Mouse (Mus musculus): Measurements from ENCODE around the gene Asb11. TPM values are rescaled to one million over a fixed set of nuclear protein-coding genes. Genes with fewer than 3 reads are reported as not detected.

Gene Asb11
- total RNA-seq, 1 experiment from 2014 or later, result not detected

DNA sequence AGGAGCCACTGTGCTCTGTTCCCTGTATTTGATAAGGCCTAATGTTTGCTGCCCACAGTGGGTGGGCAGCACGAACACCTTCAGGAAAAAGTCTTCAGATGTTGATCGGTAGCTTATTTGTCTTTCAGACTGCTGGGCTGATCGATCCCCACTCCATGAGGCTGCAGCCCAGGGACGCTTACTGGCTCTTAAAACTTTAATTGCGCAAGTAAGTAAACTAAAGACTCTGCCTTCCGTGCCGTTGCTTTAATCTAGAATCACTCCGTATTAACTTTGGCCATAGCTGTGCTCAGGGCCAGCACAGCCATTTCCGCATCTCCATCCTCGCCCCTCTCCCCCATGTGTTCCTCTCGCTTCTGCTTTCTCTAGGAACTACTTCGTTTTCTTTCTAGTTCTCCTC is 8.8 kb downstream of the Asb11 start:
- DNase-seq, result no peak

- no peak for DNase-seq
These were observed 9.3 kb downstream of the Asb11 start for GRCm38 (mm10) chrX:164446106-164446551.

GRCm38 (mm10) chrX:164446835-164447681 is 10.3 kb downstream of the Asb11 start:
- no peak for DNase-seq

DNA sequence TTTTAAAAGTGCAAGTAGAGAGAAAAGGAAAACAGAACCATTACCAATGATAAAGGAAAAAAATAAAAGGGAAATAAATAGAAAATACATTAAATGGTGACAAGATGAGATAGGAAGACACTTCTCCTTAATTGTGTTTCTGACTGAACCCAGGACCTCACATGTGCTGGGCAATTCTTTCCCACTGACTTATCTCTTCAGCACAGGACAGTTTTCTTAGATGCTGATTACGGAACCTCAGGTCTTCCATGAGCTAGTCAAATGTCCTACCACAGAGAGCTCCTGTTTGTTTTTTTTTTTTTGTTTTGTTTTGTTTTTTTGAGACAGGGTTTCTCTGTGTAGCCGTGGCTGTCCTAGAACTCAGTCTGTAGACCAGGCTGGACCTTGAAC is 10.9 kb downstream of the Asb11 start:
- DNase-seq, result no peak

DNA sequence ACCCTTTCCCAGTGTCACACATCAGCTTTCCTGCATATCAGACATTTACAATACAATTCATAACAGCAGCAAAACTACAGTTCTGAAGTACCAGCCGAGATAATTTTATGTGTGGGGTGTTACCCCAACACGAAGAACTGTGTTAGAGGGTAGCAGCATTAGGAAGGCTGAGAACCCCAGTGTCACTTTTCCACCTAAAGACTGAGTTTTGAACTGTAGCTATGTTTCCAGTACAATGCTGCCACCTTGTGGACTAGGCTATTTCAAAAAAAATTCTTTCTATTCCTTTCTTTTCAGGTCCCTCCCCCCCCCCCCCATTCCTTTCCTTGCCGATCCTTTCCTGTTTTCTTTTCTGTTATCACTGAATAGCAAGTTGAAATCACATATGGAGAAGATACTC is 12.4 kb downstream of the Asb11 start:
- no peak for DNase-seq

- DNase-seq, result no peak
These were observed 22.5 kb downstream of the Asb11 start for GRCm38 (mm10) chrX:164459205-164459878.

GRCm38 (mm10) chrX:164502258-164502657 is 65.5 kb downstream of the Asb11 start:
- no peak for DNase-seq

GRCm38 (mm10) chrX:164505709-164506498 is 69.1 kb downstream of the Asb11 start, which contains the start of gene Asb9:
Asb9 (plus strand) TSS chrX:164506327.
- DNase-seq, result no peak

- DNase-seq, result no peak
These were observed 70.3 kb downstream of the Asb11 start for GRCm38 (mm10) chrX:164507068-164507467.

DNA sequence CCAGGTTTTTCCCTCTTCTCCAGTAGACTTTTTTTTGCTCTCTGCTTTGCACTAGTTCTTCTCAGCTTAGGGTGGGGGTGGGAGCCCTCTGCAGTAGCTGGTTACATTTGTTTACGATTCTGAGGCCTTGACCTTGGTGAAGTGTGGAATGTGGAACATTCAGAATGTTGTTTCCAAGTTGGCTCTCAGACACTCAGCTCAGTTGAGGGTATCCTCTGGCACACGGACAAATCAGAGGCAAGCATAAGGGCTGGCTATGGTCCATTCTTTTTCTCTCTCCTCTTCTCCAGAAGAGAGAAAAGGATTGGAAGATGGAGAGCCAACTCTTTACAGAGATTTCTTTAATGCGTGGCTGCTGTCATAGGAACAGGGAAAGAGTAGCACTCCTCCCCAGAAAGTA is 71.9 kb downstream of the Asb11 start:
- DNase-seq, result no peak

Other genes starting within 250 kb of the Asb11 start
- 0.30 TPM in 1 of 2 replicates, not detected in the other for gene Bmx, start 178.8 kb upstream of the Asb11 start, total RNA-seq (2021)
- gene Pir, start 167.6 kb upstream of the Asb11 start, total RNA-seq (2021), result 3.2 and 3.6 TPM in 2 replicates
- gene Vegfd, start 63.6 kb upstream of the Asb11 start, total RNA-seq (2021), result 44.5 and 52.7 TPM in 2 replicates
- 8.2 and 9.0 TPM in 2 replicates for gene Piga, start 17.2 kb upstream of the Asb11 start, total RNA-seq (2021)
- not detected in 2 replicates for gene Asb9, start 69.3 kb downstream of the Asb11 start, total RNA-seq (2021)